Mouse (Mus musculus): ENCODE measurements at regions not wholly inside any gene's neighbourhood (a gene's known extent, or its start where the extent isn't known, plus 50 kb on each side); places are given as distances from the start of the nearest gene placed in this dataset.

GRCm38 (mm10) chrX:51913247-51913646 is 59.3 kb downstream of the 1700080O16Rik start:
- Histone ChIP-seq H3K4me2 (replicated peaks) (no peak overlapping the region), H3K27ac (no peak overlapping the region), H3K9ac (replicated peaks) (no peak overlapping the region), H3K36me3 (no peaks in the 10 kb centered on the region), H3K4me3 (replicated peaks) (no peak overlapping the region), H3K27me3 (no peaks in the 10 kb centered on the region), H3K9me3 (no peaks in the 10 kb centered on the region), H3K4me1 (replicated peaks) (no peaks in the 10 kb centered on the region)
- ATAC-seq, result 0 out of 2 replicates have a peak, but pooled peaks have one; percentile 60
- WGBS, result 17% methylated on average over 4 of the region's 4 CpGs

- no peaks in the 10 kb centered on the region for H3K27me3 ChIP-seq
- H3K9me3 ChIP-seq, result no peaks in the 10 kb centered on the region
- H3K27ac ChIP-seq, result no peak overlapping the region
- H3K4me3 ChIP-seq (replicated peaks), result no peak overlapping the region
- no peaks in the 10 kb centered on the region for H3K36me3 ChIP-seq
- H3K4me2 ChIP-seq (replicated peaks), result no peak overlapping the region
- WGBS, result 29% methylated on average over 1 of the region's 1 CpGs
- H3K9ac ChIP-seq (replicated peaks), result no peak overlapping the region
- no peak for ATAC-seq
- H3K4me1 ChIP-seq (replicated peaks), result no peaks in the 10 kb centered on the region
Measured at GRCm38 (mm10) chrX:51911566-51911965, 61.0 kb downstream of the 1700080O16Rik start.

GRCm38 (mm10) chrX:51910576-51910975 is 62.0 kb downstream of the 1700080O16Rik start:
- Histone ChIP-seq H3K36me3 (no peaks in the 10 kb centered on the region), H3K9ac (replicated peaks) (no peak overlapping the region), H3K4me1 (replicated peaks) (no peaks in the 10 kb centered on the region), H3K27me3 (no peaks in the 10 kb centered on the region), H3K4me2 (replicated peaks) (no peak overlapping the region), H3K9me3 (no peaks in the 10 kb centered on the region), H3K4me3 (replicated peaks) (no peak overlapping the region), H3K27ac (no peak overlapping the region)
- WGBS, result 50% methylated on average over 1 of the region's 1 CpGs
- no peak for ATAC-seq

GRCm38 (mm10) chrX:51898445-51898844 is 74.1 kb downstream of the 1700080O16Rik start:
- no peak overlapping the region for H3K9ac ChIP-seq (replicated peaks)
- H3K27ac ChIP-seq, result no peak overlapping the region
- 82% methylated on average over 4 of the region's 4 CpGs for WGBS
- no peak for ATAC-seq
- no peak overlapping the region for H3K4me3 ChIP-seq (replicated peaks)
- H3K4me2 ChIP-seq (replicated peaks), result no peak overlapping the region
- no peaks in the 10 kb centered on the region for H3K4me1 ChIP-seq (replicated peaks)
- H3K36me3 ChIP-seq, result no peaks in the 10 kb centered on the region
- no peaks in the 10 kb centered on the region; the same call in 1 of the 2 replicates for H3K9me3 ChIP-seq
- H3K27me3 ChIP-seq, result no peaks in the 10 kb centered on the region

GRCm38 (mm10) chrX:51897059-51897458 is 75.5 kb downstream of the 1700080O16Rik start:
- Histone ChIP-seq H3K4me2 (replicated peaks) (no peak overlapping the region), H3K36me3 (no peaks in the 10 kb centered on the region), H3K27me3 (no peaks in the 10 kb centered on the region), H3K4me1 (replicated peaks) (no peaks in the 10 kb centered on the region), H3K9me3 (no peaks in the 10 kb centered on the region; the same call in 1 of the 2 replicates), H3K27ac (no peak overlapping the region), H3K4me3 (replicated peaks) (no peak overlapping the region), H3K9ac (replicated peaks) (no peak overlapping the region)
- 25% methylated on average over 5 of the region's 5 CpGs for WGBS
- ATAC-seq, result no peak

GRCm38 (mm10) chrX:51895646-51896190 is 76.9 kb downstream of the 1700080O16Rik start:
- no peak for ATAC-seq
- Histone ChIP-seq H3K4me3 (replicated peaks) (no peak overlapping the region), H3K9me3 (no peaks in the 10 kb centered on the region; the same call in 1 of the 2 replicates), H3K36me3 (no peaks in the 10 kb centered on the region), H3K27ac (no peak overlapping the region), H3K4me2 (replicated peaks) (no peak overlapping the region), H3K9ac (replicated peaks) (no peak overlapping the region), H3K4me1 (replicated peaks) (no peaks in the 10 kb centered on the region), H3K27me3 (no peaks in the 10 kb centered on the region)
- WGBS, result 70% methylated on average over 10 of the region's 10 CpGs

- no peak for ATAC-seq
- H3K4me2 ChIP-seq (replicated peaks), result no peak overlapping the region
- no peak overlapping the region for H3K27ac ChIP-seq
- no peaks in the 10 kb centered on the region for H3K4me1 ChIP-seq (replicated peaks)
- no peak overlapping the region for H3K4me3 ChIP-seq (replicated peaks)
- H3K27me3 ChIP-seq, result no peaks in the 10 kb centered on the region
- H3K9ac ChIP-seq (replicated peaks), result no peak overlapping the region
- no peaks in the 10 kb centered on the region for H3K36me3 ChIP-seq
- H3K9me3 ChIP-seq, result no peaks in the 10 kb centered on the region; the same call in 1 of the 2 replicates
- 56% methylated on average over 1 of the region's 1 CpGs for WGBS
Measured at GRCm38 (mm10) chrX:51892716-51893115, 79.9 kb downstream of the 1700080O16Rik start.

GRCm38 (mm10) chrX:51886129-51886528 is 85.1 kb upstream of the Usp26 start:
- Histone ChIP-seq H3K9ac (replicated peaks) (no peak overlapping the region), H3K9me3 (no peaks in the 10 kb centered on the region), H3K4me2 (replicated peaks) (no peak overlapping the region), H3K4me3 (replicated peaks) (no peak overlapping the region), H3K27ac (no peak overlapping the region), H3K4me1 (replicated peaks) (no peaks in the 10 kb centered on the region), H3K36me3 (no peaks in the 10 kb centered on the region), H3K27me3 (no peaks in the 10 kb centered on the region)
- WGBS, result 67% methylated on average over 5 of the region's 5 CpGs
- no peak for ATAC-seq

All from midbrain, embryonic 13.5 days (tissue).